Mouse (Mus musculus) CH12.LX (cell line): ENCODE measurements around the gene Taok2.

Source experiments
- CTCF ChIP-seq, 2 experiments: IDR thresholded peaks in 1 of 2; conservative IDR thresholded peaks in 1 of 2; 2 replicates each; pipeline ENCODE4 v1.5.1; 2011 to 2012; ENCODE audit warnings: low read depth in 2 of 2, low read length in 2 of 2, improper control_type of control experiment in 1 of 2, inconsistent platforms in 1 of 2, mild to moderate bottlenecking in 1 of 2, moderate library complexity in 1 of 2
- IRF4 ChIP-seq: IDR thresholded peaks from 2 replicates; pipeline ENCODE4 v1.6.1; 2014; ENCODE audit warnings: low read depth, mild to moderate bottlenecking, inconsistent platforms, low read length, improper control_type of control experiment
- MEF2A ChIP-seq: IDR thresholded peaks from 2 replicates; pipeline ENCODE4 v1.6.1; 2014; ENCODE audit warnings: low read depth, mild to moderate bottlenecking, inconsistent platforms, low read length, improper control_type of control experiment, borderline replicate concordance
- POLR2A ChIP-seq: IDR thresholded peaks from 2 replicates; pipeline ENCODE4 v1.6.1; 2011; ENCODE audit warnings: low read depth, mild to moderate bottlenecking, improper control_type of control experiment, low read length
- RAD21 ChIP-seq: IDR thresholded peaks from 2 replicates; pipeline ENCODE4 v1.6.1; 2011; ENCODE audit warnings: low read depth, mild to moderate bottlenecking, low read length, improper control_type of control experiment, moderate library complexity

DNA sequence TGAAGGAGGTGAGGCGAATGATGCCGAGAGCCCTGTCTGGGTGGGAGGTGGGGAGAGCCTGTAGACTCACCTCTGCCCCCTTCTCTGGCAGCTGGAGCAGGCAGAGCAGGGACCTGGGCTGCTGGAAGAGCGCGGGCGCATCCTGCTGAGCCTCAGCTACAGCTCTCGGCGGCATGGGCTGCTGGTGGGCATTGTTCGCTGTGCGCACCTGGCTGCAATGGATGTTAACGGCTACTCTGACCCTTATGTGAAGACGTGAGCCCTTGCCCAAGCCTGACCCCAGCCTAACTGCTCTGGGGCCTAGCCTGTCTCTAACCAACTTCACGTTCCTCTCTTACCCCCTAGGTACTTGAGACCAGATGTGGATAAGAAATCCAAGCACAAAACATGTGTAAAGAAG, 33.3 kb downstream of the Taok2 start:
- TF ChIP-seq POLR2A (no peak; the same call in 1 of the 2 replicates), MEF2A (no peak), CTCF (conservative IDR thresholded peaks at IDR 0.05 in 1 of 2, IDR thresholded peaks at IDR 0.05 in 1 of 2; ENCODE audit: low read depth in 2 of 2, low read length in 2 of 2) (no peak), RAD21 (no peak), IRF4 (no peak)
